Mouse (Mus musculus) forebrain, embryonic 14.5 days (tissue): ENCODE results near the gene Esrp2. TPM values are rescaled to one million over a fixed set of nuclear protein-coding genes. Genes with fewer than 3 reads are reported as not detected.

Source experiments
- ATAC-seq: fragments of 200-750 bp; cut with Nextera tagmentation; 2 replicates; pipeline ENCODE4 v1.8.0; 2017; ENCODE audit warnings: mild to moderate bottlenecking, moderate library complexity
- DNase-seq: peaks from one replicate; pipeline ENCODE4 v3.0.0-alpha.2; 2015; ENCODE audit warnings: low spot score
- H3K27ac ChIP-seq: fragments of 300-500 bp; sonication (generic); 2 replicates; pipeline ENCODE4 v1.5.1; 2014; ENCODE audit warnings: low read depth, mild to moderate bottlenecking, control low read depth, low read length, moderate library complexity
- H3K27me3 ChIP-seq: fragments of 300-500 bp; sonication (generic); replicated peaks from 2 replicates; pipeline ENCODE4 v1.6.1; 2014; ENCODE audit warnings: low read length, control low read depth, mixed read lengths; ENCODE audit not compliant: control insufficient read depth, insufficient read depth
- H3K36me3 ChIP-seq: fragments of 300-500 bp; sonication (generic); 2 replicates; pipeline ENCODE4 v1.6.1; 2014; ENCODE audit warnings: low read length, control low read depth; ENCODE audit not compliant: control insufficient read depth, insufficient read depth
- H3K4me1 ChIP-seq: fragments of 300-500 bp; sonication (generic); 2 replicates; pipeline ENCODE4 v1.6.1; 2014; ENCODE audit warnings: antibody characterized with exemption, low read length, control low read depth; ENCODE audit not compliant: control insufficient read depth, insufficient read depth
- H3K4me2 ChIP-seq: fragments of 300-500 bp; sonication (generic); 2 replicates; pipeline ENCODE4 v1.6.1; 2014; ENCODE audit warnings: mild to moderate bottlenecking, control low read depth, low read length
- H3K4me3 ChIP-seq: fragments of 300-500 bp; sonication (generic); 2 replicates; pipeline ENCODE4 v1.5.1; 2014; ENCODE audit warnings: low read depth, low read length, control low read depth
- H3K9ac ChIP-seq: fragments of 300-500 bp; sonication (generic); 2 replicates; pipeline ENCODE4 v1.6.1; 2014; ENCODE audit warnings: mild to moderate bottlenecking, low read length, control low read depth, moderate library complexity
- H3K9me3 ChIP-seq: fragments of 300-500 bp; sonication (generic); replicated peaks from 2 replicates; pipeline ENCODE4 v1.6.1; 2016; ENCODE audit warnings: low read length, control low read depth, mixed read lengths; ENCODE audit not compliant: control insufficient read depth
- WGBS: fragments of 180-500 bp; shearing (Covaris S2); extraction: QIAGEN DNeasy Blood & Tissue Kit; methylation state at CpG from one replicate; pipeline ENCODE4 v1.1.7; 2014; 5-methylcytosine and 5-hydroxymethylcytosine counted together
- polyA plus RNA-seq: library from polyadenylated mRNA; unstranded; fragments of >200 nt; fragmentation: Nextera tagmentation; extraction: Ambion mirVana; gene quantifications from 2 replicates; pipeline ENCODE4 v1.2.1, GENCODE M21; 2014

The Esrp2 gene
- polyA plus RNA-seq, 1 experiment from 2014 or later: 0.15 TPM

DNA sequence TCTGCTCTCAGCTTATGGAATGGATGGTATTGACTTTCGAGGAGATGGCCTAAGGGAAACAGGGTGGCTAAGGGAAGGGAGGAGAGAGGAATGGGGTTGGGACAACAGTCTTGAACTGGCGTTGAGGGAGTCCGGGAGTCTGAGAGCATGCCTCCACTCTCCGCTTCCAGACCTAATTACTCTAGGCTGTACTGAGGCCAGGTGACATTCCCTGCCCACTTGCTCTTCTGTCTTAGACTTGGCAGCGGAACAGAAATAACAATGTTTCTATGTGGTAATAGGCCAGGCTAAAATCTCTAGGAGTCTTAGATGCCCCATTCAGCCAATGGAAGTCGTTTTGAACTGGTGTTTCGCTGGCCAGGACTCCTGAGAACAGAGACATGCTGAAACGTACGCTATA is 14.3 kb upstream of the Esrp2 start:
- no peak overlapping the region for H3K27ac ChIP-seq
- DNase-seq (no peak), ATAC-seq (no peak)
- no peaks in the 10 kb centered on the region for H3K27me3 ChIP-seq
- H3K4me2 ChIP-seq: peak overlapping the region; percentile 74
- H3K9me3 ChIP-seq: no peaks in the 10 kb centered on the region
- H3K4me3 ChIP-seq: peak overlapping the region; percentile 81
- peak overlapping the region; percentile 78; the same call in 1 of the 2 replicates for H3K9ac ChIP-seq
- H3K36me3 ChIP-seq: peaks cover 14% of the 10 kb centered on the region
- H3K4me1 ChIP-seq: peaks cover 6% of the 10 kb centered on the region
- WGBS: 80% methylated on average over 9 of the region's 9 CpGs

- DNase-seq (no peak), ATAC-seq (no peak)
- H3K27me3 ChIP-seq: no peaks in the 10 kb centered on the region
- peak overlapping the region; percentile 74 for H3K4me2 ChIP-seq
- H3K27ac ChIP-seq: no peak overlapping the region
- peaks cover 10% of the 10 kb centered on the region for H3K36me3 ChIP-seq
- H3K9ac ChIP-seq: peak overlapping the region; percentile 78
- peak overlapping the region; percentile 81 for H3K4me3 ChIP-seq
- H3K9me3 ChIP-seq: no peaks in the 10 kb centered on the region
- 16% methylated on average over 8 of the region's 8 CpGs for WGBS
- H3K4me1 ChIP-seq: peaks cover 6% of the 10 kb centered on the region
Measured at GRCm38 (mm10) chr8:106150653-106151000, 13.9 kb upstream of the Esrp2 start.

GRCm38 (mm10) chr8:106149801-106150652 is 13.3 kb upstream of the Esrp2 start, which contains the start of gene Pla2g15:
Gene Pla2g15, plus strand, starts transcription at chr8:106150399.
- 2% methylated on average over 38 of the region's 38 CpGs for WGBS
- Histone ChIP-seq H3K4me2 (peak within 1 kb of the TSS; percentile 74), H3K36me3 (peaks cover 5% of the 10 kb centered on the region), H3K4me3 (peak within 1 kb of the TSS; percentile 81), H3K4me1 (peaks cover 6% of the 10 kb centered on the region), H3K27ac (no peak within 1 kb of the TSS), H3K27me3 (no peaks in the 10 kb centered on the region), H3K9me3 (no peaks in the 10 kb centered on the region), H3K9ac (peak within 1 kb of the TSS; percentile 78)
- peak; percentile 100 for ATAC-seq
- DNase-seq: peak; percentile 97

DNA sequence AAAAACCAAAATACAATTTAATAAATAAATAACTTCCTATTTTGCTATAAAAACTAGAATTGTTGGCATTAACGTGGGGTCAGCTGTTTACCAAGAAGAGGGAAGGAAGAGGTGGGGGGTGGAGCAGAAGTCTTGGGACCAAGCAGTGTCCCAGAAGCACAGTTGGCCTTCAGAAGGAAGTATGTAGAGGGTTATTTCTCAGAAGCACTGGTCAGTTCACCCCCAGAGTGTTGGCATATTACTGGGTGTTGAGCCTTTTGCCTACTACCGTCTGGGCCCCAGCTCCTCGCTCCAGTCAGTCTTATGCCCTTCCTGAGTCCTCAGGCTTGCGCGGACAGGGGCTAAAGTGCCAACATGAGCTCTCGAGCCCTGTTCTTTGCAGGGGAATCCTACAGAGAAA is 12.3 kb upstream of the Esrp2 start:
- H3K36me3 ChIP-seq: no peaks in the 10 kb centered on the region
- H3K4me3 ChIP-seq: no peak overlapping the region
- WGBS: 87% methylated on average over 6 of the region's 6 CpGs
- no peak overlapping the region for H3K27ac ChIP-seq
- H3K27me3 ChIP-seq: no peaks in the 10 kb centered on the region
- no peak overlapping the region for H3K9ac ChIP-seq
- no peaks in the 10 kb centered on the region for H3K9me3 ChIP-seq
- H3K4me1 ChIP-seq: peaks cover 6% of the 10 kb centered on the region
- DNase-seq (no peak), ATAC-seq (no peak)
- no peak overlapping the region for H3K4me2 ChIP-seq

DNA sequence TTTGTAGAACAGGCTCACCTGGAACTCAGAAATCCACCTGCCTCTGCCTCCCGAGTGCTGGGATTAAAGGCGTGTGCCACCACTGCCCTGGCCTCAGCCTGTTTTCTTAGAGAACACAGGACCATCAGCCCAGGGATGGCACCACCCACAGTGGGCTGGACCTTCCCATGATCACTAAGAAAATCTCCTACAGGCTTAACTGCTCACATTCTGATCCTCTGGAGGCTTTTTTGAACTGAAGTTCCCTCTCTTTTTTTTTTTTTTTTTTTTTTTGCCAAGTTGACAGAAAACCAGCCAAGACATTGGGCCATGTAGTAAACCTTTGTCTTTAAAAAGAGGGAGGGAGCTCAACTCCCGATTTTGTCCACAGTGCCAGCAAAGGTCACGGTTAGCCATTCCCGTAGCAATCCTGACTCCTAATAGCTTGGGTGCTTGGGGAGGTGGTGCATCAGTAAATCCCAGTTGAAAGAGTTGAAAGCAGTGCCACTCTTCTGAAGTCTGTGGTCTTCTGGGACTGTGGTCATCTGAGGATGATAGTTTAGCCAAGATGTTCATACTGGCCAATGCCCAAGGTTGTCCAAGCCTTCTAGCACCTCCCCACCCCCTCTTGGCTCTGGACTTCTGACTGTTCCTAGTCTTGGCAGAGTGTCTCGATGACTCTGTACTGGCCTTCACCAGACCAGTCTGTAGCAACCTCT is 11.2 kb upstream of the Esrp2 start:
- no peak overlapping the region for H3K4me2 ChIP-seq
- no peak for ATAC-seq
- H3K27me3 ChIP-seq: no peaks in the 10 kb centered on the region
- H3K4me1 ChIP-seq: peaks cover 6% of the 10 kb centered on the region
- no peak for DNase-seq
- 85% methylated on average over 6 of the region's 6 CpGs for WGBS
- no peak overlapping the region for H3K4me3 ChIP-seq
- no peaks in the 10 kb centered on the region for H3K36me3 ChIP-seq
- no peak overlapping the region for H3K27ac ChIP-seq
- no peak overlapping the region for H3K9ac ChIP-seq
- no peaks in the 10 kb centered on the region for H3K9me3 ChIP-seq

GRCm38 (mm10) chr8:106146014-106146413 is 9.2 kb upstream of the Esrp2 start:
- H3K4me3 ChIP-seq: no peak overlapping the region
- no peak overlapping the region for H3K4me2 ChIP-seq
- no peak overlapping the region for H3K9ac ChIP-seq
- ATAC-seq: no peak
- H3K9me3 ChIP-seq: no peaks in the 10 kb centered on the region
- DNase-seq: no peak
- no peaks in the 10 kb centered on the region for H3K36me3 ChIP-seq
- no peaks in the 10 kb centered on the region for H3K27me3 ChIP-seq
- no peak overlapping the region for H3K27ac ChIP-seq
- 93% methylated on average over 4 of the region's 4 CpGs for WGBS
- H3K4me1 ChIP-seq: peaks cover 6% of the 10 kb centered on the region

GRCm38 (mm10) chr8:106145331-106145730 is 8.6 kb upstream of the Esrp2 start:
- H3K4me3 ChIP-seq: no peak overlapping the region
- no peak overlapping the region for H3K4me2 ChIP-seq
- no peak overlapping the region for H3K27ac ChIP-seq
- ATAC-seq (no peak), DNase-seq (no peak)
- H3K36me3 ChIP-seq: no peaks in the 10 kb centered on the region
- 94% methylated on average over 2 of the region's 2 CpGs for WGBS
- H3K27me3 ChIP-seq: no peaks in the 10 kb centered on the region
- no peak overlapping the region for H3K9ac ChIP-seq
- H3K4me1 ChIP-seq: no peaks in the 10 kb centered on the region
- H3K9me3 ChIP-seq: no peaks in the 10 kb centered on the region

DNA sequence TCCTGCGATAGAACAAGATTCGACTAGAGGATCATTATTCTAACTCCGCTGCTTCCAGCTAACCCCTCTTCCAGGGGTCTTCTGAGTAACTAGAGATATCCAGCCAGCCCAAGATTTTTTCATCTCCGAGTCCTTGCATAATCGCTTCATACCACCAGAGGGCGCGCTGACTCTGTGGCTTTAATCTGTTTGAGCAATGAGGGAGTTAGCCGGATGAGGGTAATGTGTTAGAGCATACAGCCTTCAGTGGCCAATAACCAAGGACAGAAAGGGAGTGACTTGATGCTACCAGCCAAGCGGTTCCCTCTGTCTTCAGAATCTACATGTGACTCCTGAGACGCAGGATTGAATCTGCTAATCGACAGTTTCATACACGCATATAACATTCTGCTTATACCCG is 4.0 kb upstream of the Esrp2 start:
- H3K9me3 ChIP-seq: no peaks in the 10 kb centered on the region
- no peak overlapping the region for H3K4me3 ChIP-seq
- DNase-seq: peak; percentile 91
- peaks cover 37% of the 10 kb centered on the region for H3K27me3 ChIP-seq
- WGBS: 12% methylated on average over 13 of the region's 13 CpGs
- no peak overlapping the region for H3K4me2 ChIP-seq
- no peak overlapping the region for H3K9ac ChIP-seq
- H3K27ac ChIP-seq: no peak overlapping the region
- peak; percentile 65 for ATAC-seq
- H3K4me1 ChIP-seq: peaks cover 11% of the 10 kb centered on the region
- H3K36me3 ChIP-seq: no peaks in the 10 kb centered on the region

DNA sequence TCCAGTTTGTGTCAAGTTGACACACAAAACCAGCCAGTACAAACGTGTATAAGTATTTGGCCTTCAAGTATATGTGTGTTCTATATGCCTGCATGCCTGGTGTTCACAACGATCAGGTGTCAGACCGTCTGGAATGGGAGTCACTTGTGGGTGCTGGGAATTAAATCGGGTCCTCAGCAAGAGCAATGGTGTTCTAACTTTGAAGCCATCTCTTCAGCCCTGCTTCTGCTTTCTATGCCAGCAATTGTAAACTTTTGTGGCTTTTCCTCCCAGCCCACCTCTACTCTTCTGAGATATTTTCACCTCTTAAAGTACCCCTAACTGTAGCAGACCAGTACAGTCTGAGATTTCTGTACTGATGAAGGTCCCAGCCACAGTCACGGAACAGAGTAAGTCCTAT is 3.4 kb upstream of the Esrp2 start:
- no peak overlapping the region for H3K9ac ChIP-seq
- peaks cover 42% of the 10 kb centered on the region for H3K27me3 ChIP-seq
- WGBS: 70% methylated on average over 5 of the region's 5 CpGs
- peaks cover 11% of the 10 kb centered on the region for H3K4me1 ChIP-seq
- no peak overlapping the region for H3K4me2 ChIP-seq
- H3K9me3 ChIP-seq: no peaks in the 10 kb centered on the region
- H3K4me3 ChIP-seq: no peak overlapping the region
- ATAC-seq: no peak
- no peaks in the 10 kb centered on the region for H3K36me3 ChIP-seq
- H3K27ac ChIP-seq: no peak overlapping the region
- no peak for DNase-seq
